In the genomic region with DNA sequence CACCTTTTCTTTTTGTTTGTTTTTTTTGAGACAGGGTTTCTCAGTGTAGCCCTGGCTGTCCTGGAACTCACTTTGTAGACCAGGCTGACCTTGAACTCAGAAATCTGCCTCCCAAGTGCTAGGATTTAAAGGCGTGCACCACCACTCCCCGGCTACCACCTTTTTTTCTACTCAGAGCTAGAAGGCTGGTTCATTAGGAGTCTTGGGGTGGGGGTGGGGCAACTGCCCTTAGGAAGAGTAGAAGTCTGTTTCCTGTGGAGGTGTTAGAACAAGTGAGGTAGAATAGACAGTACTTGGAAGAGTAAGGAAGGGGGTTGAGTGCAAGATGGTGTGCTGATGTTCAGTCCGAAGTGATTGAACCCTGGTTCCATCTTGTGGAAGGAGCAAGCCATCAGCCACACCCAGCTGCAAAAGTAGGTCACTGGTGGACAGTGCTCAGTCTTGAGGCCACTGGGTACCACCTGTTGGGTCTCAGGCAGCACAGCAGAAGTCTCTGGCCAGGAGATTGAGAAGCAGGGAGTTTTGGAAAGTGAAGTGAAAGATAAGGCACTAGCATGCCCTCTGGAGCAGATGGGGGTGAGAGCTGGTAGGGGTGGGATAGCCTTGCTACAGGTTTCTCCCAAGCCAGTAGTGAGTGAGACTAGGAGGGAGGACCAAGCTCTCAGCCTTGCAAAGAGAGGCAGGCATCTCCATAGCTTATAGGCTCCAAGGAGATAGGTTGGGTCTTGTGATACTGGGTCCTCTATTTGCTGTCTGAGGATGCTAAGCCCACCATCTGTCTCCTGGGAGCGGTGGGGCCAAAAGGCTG, we compare ENCODE assay signal across 10 mouse cellular contexts. TPM values are rescaled to one million over a fixed set of nuclear protein-coding genes. Genes with fewer than 3 reads are reported as not detected.
DNase-seq lines count a peak whose midpoint lies in the region; ATAC-seq and TF ChIP-seq lines count a peak whose summit lies in the region.
"Had no signal": no experiment of that assay in that cellular context is flagged by ENCODE, and none has a peak within 500 bp of the region (broad histone marks: within the 10 kb centered on the region; RNA-seq: fewer than 3 reads in every experiment).

No protein-coding gene starts in this region.

- no peak overlapping the region for H3K4me3 ChIP-seq in heart, embryonic 11.5 days (ENCODE audit: low read depth, low read length)
- no peak overlapping the region for H3K4me3 ChIP-seq in lung, postnatal 0 days (ENCODE audit: low read depth, low read length)
- no peak overlapping the region for H3K4me3 ChIP-seq in stomach, embryonic 16.5 days (replicated peaks; ENCODE audit: low read length)

- no peak for ATAC-seq in heart, embryonic 11.5 days (replicated peaks; ENCODE audit: insufficient number of reproducible peaks, low FRiP score, low TSS enrichment)
- no peak for ATAC-seq in lung, postnatal 0 days
- ATAC-seq in stomach, embryonic 16.5 days (ENCODE audit: insufficient read depth, low FRiP score), result no peak

- H3K36me3 ChIP-seq in heart, embryonic 11.5 days (ENCODE audit: control insufficient read depth, insufficient read depth, low read length), result peaks cover 8% of the 10 kb centered on the region
- peaks cover 9% of the 10 kb centered on the region; the same call in 1 of the 2 replicates for H3K36me3 ChIP-seq in lung, postnatal 0 days (ENCODE audit: insufficient read depth, low read length)
- peaks cover 6% of the 10 kb centered on the region; the same call in 1 of the 2 replicates for H3K36me3 ChIP-seq in stomach, embryonic 16.5 days (ENCODE audit: control insufficient read depth, insufficient read depth, low read length)

- H3K27me3 ChIP-seq in heart, embryonic 11.5 days (ENCODE audit: control insufficient read depth, insufficient read depth, low read length), result no peaks in the 10 kb centered on the region
- H3K27me3 ChIP-seq in lung, postnatal 0 days (replicated peaks; ENCODE audit: insufficient read depth, low read length), result no peaks in the 10 kb centered on the region
- H3K27me3 ChIP-seq in stomach, embryonic 16.5 days (ENCODE audit: control insufficient read depth, insufficient read depth, low read length), result no peaks in the 10 kb centered on the region
- H3K27me3 ChIP-seq: limb, embryonic 12.5 days had no signal

- no peak for TF ChIP-seq CTCF in lung, postnatal 0 days (IDR thresholded peaks at IDR 0.05)

- 56% methylated on average over 4 of the region's 4 CpGs for WGBS in heart, embryonic 11.5 days (ENCODE audit: insufficient replicate concordance)
- 47% methylated on average over 4 of the region's 4 CpGs for WGBS in lung, postnatal 0 days
- WGBS in stomach, embryonic 16.5 days, result 63% methylated on average over 4 of the region's 4 CpGs

- H3K9me3 ChIP-seq in heart, embryonic 11.5 days (replicated peaks; ENCODE audit: control insufficient read depth, low read length), result no peaks in the 10 kb centered on the region
- H3K9me3 ChIP-seq in lung, postnatal 0 days (ENCODE audit: low read length), result no peaks in the 10 kb centered on the region
- no peaks in the 10 kb centered on the region; the same call in 1 of the 2 replicates for H3K9me3 ChIP-seq in stomach, embryonic 16.5 days (replicated peaks; ENCODE audit: control insufficient read depth, low read length)

- intact Hi-C loops in heart, postnatal 36 days (cut with DNase I), result loop anchor here (2.0 to 5.0 kb wide), 2 partner anchors 15 to 114 kb away; a partner anchor contains a TSS

- H3K4me1 ChIP-seq in heart, embryonic 11.5 days (ENCODE audit: control insufficient read depth, insufficient read depth, low read length), result peaks cover 51% of the 10 kb centered on the region
- peaks cover 30% of the 10 kb centered on the region for H3K4me1 ChIP-seq in lung, postnatal 0 days (ENCODE audit: insufficient read depth, low read depth, low read length)
- H3K4me1 ChIP-seq in stomach, embryonic 16.5 days (ENCODE audit: control insufficient read depth, insufficient read depth, low read length), result peaks cover 45% of the 10 kb centered on the region

- no peak overlapping the region for H3K9ac ChIP-seq in heart, embryonic 11.5 days (ENCODE audit: low read depth, low read length)
- H3K9ac ChIP-seq in lung, postnatal 0 days (replicated peaks; ENCODE audit: low read depth), result no peak overlapping the region; the same call in 1 of the 2 replicates
- H3K9ac ChIP-seq in stomach, embryonic 16.5 days (ENCODE audit: low read length), result no peak overlapping the region
- H3K9ac ChIP-seq: limb, embryonic 12.5 days had no signal

- H3K27ac ChIP-seq in heart, embryonic 11.5 days (ENCODE audit: low read depth, low read length), result peak overlapping the region; percentile 85
- peak overlapping the region; percentile 85 for H3K27ac ChIP-seq in lung, postnatal 0 days (ENCODE audit: low read length)
- peak overlapping the region; percentile 23; the same call in 1 of the 2 replicates for H3K27ac ChIP-seq in stomach, embryonic 16.5 days (ENCODE audit: low read length)

- DNase-seq in heart, postnatal 36 days, result no peak
- DNase-seq in lung, postnatal 0 days (ENCODE audit: low spot score), result no peak
- no peak for DNase-seq in lung, postnatal 10 days
- peak; percentile 55 for DNase-seq in kidney, adult 9 months
- DNase-seq in spleen, postnatal 4 days (ENCODE audit: low spot score in 2 of 2), result no peak
- DNase-seq in frontal cortex, postnatal 14 days (ENCODE audit: low spot score in 2 of 2), result no peak
- DNase-seq: gastrocnemius, postnatal 25 days had no signal

- peak overlapping the region; percentile 6; the same call in 1 of the 2 replicates for H3K4me2 ChIP-seq in heart, embryonic 11.5 days
- H3K4me2 ChIP-seq in lung, postnatal 0 days (replicated peaks; ENCODE audit: low read depth, low read length), result no peak overlapping the region; the same call in none of the 2 replicates
- H3K4me2 ChIP-seq in stomach, embryonic 16.5 days (ENCODE audit: low read depth, low read length), result peak overlapping the region; percentile 86; the same call in 1 of the 2 replicates

- TF ChIP-seq EP300 in lung, postnatal 0 days (IDR thresholded peaks at IDR 0.05), result no peak

RNA-seq across cellular contexts. Expression of a gene that starts 4.1 kb away (rescaled TPM):
- polyA plus RNA-seq in heart, embryonic 11.5 days (2014; fragmentation: Nextera tagmentation; extraction: Ambion mirVana), result 43.7 and 50.1 TPM in 2 replicates
- 100 to 1,000 TPM; 120 to 134 TPM for total RNA-seq in heart, postnatal 36 days (2021)
- 66.0 and 69.6 TPM in 2 replicates for polyA plus RNA-seq in lung, postnatal 0 days (2015; fragmentation: Nextera tagmentation; extraction: Ambion mirVana)
- polyA plus RNA-seq in stomach, embryonic 16.5 days (2015; fragmentation: Nextera tagmentation; extraction: Ambion mirVana), result 58.3 and 59.0 TPM in 2 replicates

RNA-seq across cellular contexts. Expression of a gene that starts 46.6 kb away (rescaled TPM):
- 71.7 and 83.6 TPM in 2 replicates for polyA plus RNA-seq in heart, embryonic 11.5 days (2014; fragmentation: Nextera tagmentation; extraction: Ambion mirVana)
- 10 to 100 TPM; 16.5 to 27.9 TPM for total RNA-seq in heart, postnatal 36 days (2021)
- 62.6 and 76.5 TPM in 2 replicates for polyA plus RNA-seq in lung, postnatal 0 days (2015; fragmentation: Nextera tagmentation; extraction: Ambion mirVana)
- 105 and 128 TPM in 2 replicates for polyA plus RNA-seq in stomach, embryonic 16.5 days (2015; fragmentation: Nextera tagmentation; extraction: Ambion mirVana)

RNA-seq across cellular contexts. Expression of a gene that starts 47.0 kb away (rescaled TPM):
- 11.6 and 12.5 TPM in 2 replicates for polyA plus RNA-seq in heart, embryonic 11.5 days (2014; fragmentation: Nextera tagmentation; extraction: Ambion mirVana)
- 10 to 100 TPM in 1 of 2 experiments, 1 to 10 TPM in 1; 8.9 to 10.1 TPM for total RNA-seq in heart, postnatal 36 days (2021)
- 7.2 and 7.9 TPM in 2 replicates for polyA plus RNA-seq in lung, postnatal 0 days (2015; fragmentation: Nextera tagmentation; extraction: Ambion mirVana)
- 13.1 and 14.0 TPM in 2 replicates for polyA plus RNA-seq in stomach, embryonic 16.5 days (2015; fragmentation: Nextera tagmentation; extraction: Ambion mirVana)

Comparison
In these comparisons a context has a peak if more than half of its experiments do, and no peak if none do; other contexts are left out.
1. H3K27ac ChIP-seq: peak in every context shown above with its lines; median percentile 85 in heart, embryonic 11.5 days; 85 in lung, postnatal 0 days; 23 in stomach, embryonic 16.5 days.